Comparison of ENCODE assay signal across 8 mouse cellular contexts in the genomic region with DNA sequence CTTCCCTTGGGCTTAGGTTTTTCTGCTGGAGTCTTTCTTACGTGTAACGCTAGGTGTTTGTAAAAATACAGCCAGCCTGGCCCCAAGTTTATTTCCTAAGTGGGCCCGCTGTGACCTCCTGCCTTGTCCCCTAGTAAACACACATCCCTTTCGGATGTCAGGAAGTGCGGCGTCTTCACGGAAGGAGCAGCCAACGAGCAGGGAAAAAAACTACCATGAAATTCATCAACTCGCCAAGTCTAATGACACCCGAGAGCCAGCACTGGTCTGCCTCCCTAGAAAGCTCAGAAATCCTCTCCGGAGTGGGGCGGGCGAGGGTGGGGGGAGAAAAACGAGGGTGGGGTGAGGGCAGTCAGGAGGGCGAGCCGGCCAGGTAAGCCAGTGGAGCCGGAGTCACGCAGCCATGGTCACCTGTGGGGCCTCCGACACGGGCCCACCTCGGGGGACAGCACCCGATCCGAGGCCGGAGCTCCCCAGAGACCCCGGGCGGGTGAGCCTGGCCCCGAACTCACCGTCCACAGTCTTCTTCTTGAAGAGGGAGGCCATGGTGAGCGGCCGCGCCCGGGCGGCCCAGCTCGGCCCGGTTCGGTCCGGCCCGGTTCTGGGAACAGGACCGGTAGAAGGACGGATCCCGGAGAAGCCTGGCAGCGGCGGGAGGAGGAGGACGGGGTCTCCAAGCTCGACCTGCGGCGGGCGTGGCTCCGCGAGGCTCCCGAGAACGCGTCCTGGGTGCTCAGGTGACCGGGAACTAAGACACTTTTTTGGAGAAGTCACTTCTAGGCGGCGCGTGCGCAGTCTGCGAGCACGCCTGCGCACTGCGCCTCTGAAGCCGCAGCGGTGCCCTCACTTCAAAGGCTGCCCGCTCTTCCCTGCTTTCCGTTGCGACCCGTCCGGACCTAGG. TPM values are rescaled to one million over a fixed set of nuclear protein-coding genes. Genes with fewer than 3 reads are reported as not detected.
DNase-seq lines count a peak whose midpoint lies in the region; ATAC-seq and TF ChIP-seq lines count a peak whose summit lies in the region.

A gene (minus strand): TSS at position 764 of the 901 bp plus-strand sequence.

- no peaks in the 10 kb centered on the region for H3K36me3 ChIP-seq in erythroblast, embryonic 14.5 days (ENCODE audit: control insufficient read depth)
- no peaks in the 10 kb centered on the region for H3K36me3 ChIP-seq in heart, embryonic 12.5 days
- H3K36me3 ChIP-seq in kidney, postnatal 0 days (ENCODE audit: insufficient read depth, low read length) = no peaks in the 10 kb centered on the region
- H3K36me3 ChIP-seq in liver, embryonic 13.5 days = no peaks in the 10 kb centered on the region
- no peaks in the 10 kb centered on the region for H3K36me3 ChIP-seq in stomach, postnatal 0 days (ENCODE audit: control insufficient read depth, insufficient read depth, low read length)

- WGBS in heart, embryonic 12.5 days = under 1% methylated on average over 69 of the region's 69 CpGs
- WGBS in kidney, postnatal 0 days = under 1% methylated on average over 69 of the region's 69 CpGs
- WGBS in liver, embryonic 13.5 days (ENCODE audit: insufficient replicate concordance) = under 1% methylated on average over 64 of the region's 69 CpGs
- under 1% methylated on average over 68 of the region's 69 CpGs for WGBS in stomach, postnatal 0 days

- no peak within 1 kb of the TSS for H3K27ac ChIP-seq in heart, embryonic 12.5 days (ENCODE audit: poor library complexity, severe bottlenecking)
- peak within 1 kb of the TSS; percentile 86 for H3K27ac ChIP-seq in kidney, postnatal 0 days
- peak within 1 kb of the TSS; percentile 43; the same call in 1 of the 2 replicates for H3K27ac ChIP-seq in liver, embryonic 13.5 days
- peak within 1 kb of the TSS; percentile 90 for H3K27ac ChIP-seq in stomach, postnatal 0 days (replicated peaks)

- H3K9ac ChIP-seq in heart, embryonic 12.5 days = peak within 1 kb of the TSS; percentile 94
- peak within 1 kb of the TSS; percentile 95 for H3K9ac ChIP-seq in kidney, postnatal 0 days (ENCODE audit: low read depth, low read length)
- H3K9ac ChIP-seq in liver, embryonic 13.5 days = peak within 1 kb of the TSS; percentile 84
- H3K9ac ChIP-seq in stomach, postnatal 0 days (ENCODE audit: low read length) = peak within 1 kb of the TSS; percentile 97

- H3K4me2 ChIP-seq in heart, embryonic 12.5 days = peak within 1 kb of the TSS; percentile 80
- H3K4me2 ChIP-seq in kidney, postnatal 0 days (ENCODE audit: low read length) = peak within 1 kb of the TSS; percentile 68
- H3K4me2 ChIP-seq in liver, embryonic 13.5 days = peak within 1 kb of the TSS; percentile 85
- peak within 1 kb of the TSS; percentile 76 for H3K4me2 ChIP-seq in stomach, postnatal 0 days (replicated peaks; ENCODE audit: low read depth)

- peak; percentile 46; the same call in 1 of the 2 replicates for TF ChIP-seq POLR2A in brain, embryonic 14.5 days (IDR thresholded peaks at IDR 0.05; ENCODE audit: borderline replicate concordance, extremely low read depth, insufficient read depth, insufficient read length, poor library complexity, severe bottlenecking)

- peak; percentile 88 for ATAC-seq in heart, embryonic 12.5 days (ENCODE audit: insufficient number of reproducible peaks, low FRiP score)
- peak; percentile 94 for ATAC-seq in kidney, postnatal 0 days (replicated peaks; ENCODE audit: low FRiP score, low read depth)
- peak; percentile 95 for ATAC-seq in liver, embryonic 13.5 days (ENCODE audit: low read depth)
- ATAC-seq in stomach, postnatal 0 days (ENCODE audit: low FRiP score, low TSS enrichment) = peak; percentile 90

- no peak for TF ChIP-seq EP300 in stomach, postnatal 0 days (optimal IDR thresholded peaks at IDR 0.05)

- peak within 1 kb of the TSS; percentile 82 for H3K4me3 ChIP-seq in erythroblast, embryonic 14.5 days (replicated peaks)
- H3K4me3 ChIP-seq in heart, embryonic 12.5 days = peak within 1 kb of the TSS; percentile 97
- peak within 1 kb of the TSS; percentile 90 for H3K4me3 ChIP-seq in kidney, postnatal 0 days (replicated peaks; ENCODE audit: low read depth, low read length)
- peak within 1 kb of the TSS; percentile 87 for H3K4me3 ChIP-seq in liver, embryonic 13.5 days (replicated peaks)
- peak within 1 kb of the TSS; percentile 98 for H3K4me3 ChIP-seq in stomach, postnatal 0 days (ENCODE audit: low read depth, low read length)

- no peaks in the 10 kb centered on the region for H3K9me3 ChIP-seq in erythroblast, embryonic 14.5 days (ENCODE audit: control insufficient read depth, low read length)
- no peaks in the 10 kb centered on the region for H3K9me3 ChIP-seq in heart, embryonic 12.5 days (replicated peaks)
- no peaks in the 10 kb centered on the region for H3K9me3 ChIP-seq in kidney, postnatal 0 days (replicated peaks; ENCODE audit: low read length)
- H3K9me3 ChIP-seq in liver, embryonic 13.5 days (replicated peaks) = no peaks in the 10 kb centered on the region
- H3K9me3 ChIP-seq in stomach, postnatal 0 days (ENCODE audit: control insufficient read depth, low read length) = no peaks in the 10 kb centered on the region

- no peaks in the 10 kb centered on the region for H3K27me3 ChIP-seq in erythroblast, embryonic 14.5 days (ENCODE audit: control insufficient read depth)
- no peaks in the 10 kb centered on the region for H3K27me3 ChIP-seq in heart, embryonic 12.5 days (replicated peaks)
- H3K27me3 ChIP-seq in kidney, postnatal 0 days (ENCODE audit: insufficient read depth, low read length) = no peaks in the 10 kb centered on the region
- no peaks in the 10 kb centered on the region for H3K27me3 ChIP-seq in liver, embryonic 13.5 days
- no peaks in the 10 kb centered on the region for H3K27me3 ChIP-seq in stomach, postnatal 0 days (ENCODE audit: control insufficient read depth, insufficient read depth, low read length)

- H3K4me1 ChIP-seq in erythroblast, embryonic 14.5 days (ENCODE audit: control insufficient read depth) = peaks cover 20% of the 10 kb centered on the region
- H3K4me1 ChIP-seq in heart, embryonic 12.5 days (replicated peaks) = peaks cover 11% of the 10 kb centered on the region
- H3K4me1 ChIP-seq in kidney, postnatal 0 days (replicated peaks; ENCODE audit: insufficient read depth, low read length) = 0 out of 2 replicates have a peak, but pooled peaks cover 4% of the 10 kb centered on the region
- H3K4me1 ChIP-seq in liver, embryonic 13.5 days (replicated peaks) = peaks cover 14% of the 10 kb centered on the region
- H3K4me1 ChIP-seq in stomach, postnatal 0 days (replicated peaks; ENCODE audit: control insufficient read depth, insufficient read depth) = no peaks in the 10 kb centered on the region

- peak; percentile 92 for DNase-seq in CD4-positive helper T cell, adult 2 months (ENCODE audit: low read depth, low spot score)
- DNase-seq in brain, embryonic 14.5 days (ENCODE audit: low read depth) = peak; percentile 95
- peak; percentile 95 for DNase-seq in kidney, postnatal 0 days (ENCODE audit: low spot score)
- peak; percentile 66 for DNase-seq in liver, embryonic 13.5 days
- DNase-seq in neural tube, embryonic 10.5 days (ENCODE audit: extremely low spot score, low spot score) = peak; percentile 79
- peak; percentile 86 for DNase-seq in stomach, postnatal 0 days (ENCODE audit: low spot score)

- TF ChIP-seq CTCF in brain, embryonic 14.5 days (IDR thresholded peaks at IDR 0.05; ENCODE audit: borderline replicate concordance, extremely low read depth, insufficient read depth, insufficient read length) = no peak
- 0 out of 2 replicates have a peak, but pooled peaks have one; percentile 14 for TF ChIP-seq CTCF in kidney, postnatal 0 days (IDR thresholded peaks at IDR 0.05; ENCODE audit: low read depth)
- TF ChIP-seq CTCF in stomach, postnatal 0 days (IDR thresholded peaks at IDR 0.05; ENCODE audit: low read depth) = no peak

RNA-seq across cellular contexts. Expression of the gene that starts here (rescaled TPM):
- polyA plus RNA-seq in brain, embryonic 14.5 days (2012; rRNA removed) = 25.4 and 43.6 TPM in 2 replicates
- polyA plus RNA-seq in erythroblast, embryonic 14.5 days (2012) = 0.20 and 0.28 TPM in 2 replicates
- polyA plus RNA-seq in heart, embryonic 12.5 days (2016; fragmentation: Nextera tagmentation; extraction: Ambion mirVana) = 61.0 and 63.3 TPM in 2 replicates
- 126 and 130 TPM in 2 replicates for polyA plus RNA-seq in kidney, postnatal 0 days (2015; fragmentation: Nextera tagmentation; extraction: Ambion mirVana)
- polyA plus RNA-seq in liver, embryonic 13.5 days (2015; fragmentation: Nextera tagmentation; extraction: Ambion mirVana) = 18.4 and 22.0 TPM in 2 replicates
- 131 and 138 TPM in 2 replicates for polyA plus RNA-seq in stomach, postnatal 0 days (2015; fragmentation: Nextera tagmentation; extraction: Ambion mirVana)

Comparison
In these comparisons a context has a peak if more than half of its experiments do, and no peak if none do; other contexts are left out.
1. RNA of the gene that starts here (polyA plus RNA-seq): 131 to 138 TPM in stomach, postnatal 0 days, 126 to 130 TPM in kidney, postnatal 0 days, 61.0 to 63.3 TPM in heart, embryonic 12.5 days, 25.4 to 43.6 TPM in brain, embryonic 14.5 days and 18.4 to 22.0 TPM in liver, embryonic 13.5 days; 0.20 to 0.28 TPM in erythroblast, embryonic 14.5 days; every median in the first group is over 10 times any median in the second.
2. Peak in every context shown above with its lines, with median percentiles within 50 percentile points of each other: DNase-seq, H3K4me3 ChIP-seq, ATAC-seq, H3K4me2 ChIP-seq and H3K9ac ChIP-seq.